Mouse (Mus musculus): ENCODE results near the gene Scube2.

Gene Scube2

GRCm38 (mm10) chr7:109865370-109866229 is at the start of gene Scube2:
TSS of gene Scube2 (minus strand) at chr7:109865679.
- no peak for DNase-seq (ENCODE audit: extremely low read depth, low read depth, low spot score)

GRCm38 (mm10) chr7:109906165-109906564 is 40.7 kb upstream of the Scube2 start:
- no peak for DNase-seq (ENCODE audit: extremely low read depth, low read depth, low spot score)

GRCm38 (mm10) chr7:109900921-109901320 is 35.4 kb upstream of the Scube2 start:
- no peak for DNase-seq (ENCODE audit: extremely low read depth, low read depth, low spot score)

- DNase-seq (ENCODE audit: extremely low read depth, low read depth, low spot score) = no peak
Measured at GRCm38 (mm10) chr7:109898911-109899310, 33.4 kb upstream of the Scube2 start.

GRCm38 (mm10) chr7:109892530-109892929 is 27.1 kb upstream of the Scube2 start:
- DNase-seq (ENCODE audit: extremely low read depth, low read depth, low spot score) = no peak

- no peak for DNase-seq (ENCODE audit: extremely low read depth, low read depth, low spot score)
Measured at GRCm38 (mm10) chr7:109891786-109892185, 26.3 kb upstream of the Scube2 start.

- no peak for DNase-seq (ENCODE audit: extremely low read depth, low read depth, low spot score)
Measured at GRCm38 (mm10) chr7:109890256-109890655, 24.8 kb upstream of the Scube2 start.

GRCm38 (mm10) chr7:109889300-109889699 is 23.8 kb upstream of the Scube2 start:
- DNase-seq (ENCODE audit: extremely low read depth, low read depth, low spot score) = no peak

- no peak for DNase-seq (ENCODE audit: extremely low read depth, low read depth, low spot score)
Measured at GRCm38 (mm10) chr7:109886249-109886648, 20.8 kb upstream of the Scube2 start.

- DNase-seq (ENCODE audit: extremely low read depth, low read depth, low spot score) = no peak
Measured at GRCm38 (mm10) chr7:109882574-109882973, 17.1 kb upstream of the Scube2 start.

GRCm38 (mm10) chr7:109881561-109882099 is 16.2 kb upstream of the Scube2 start:
- DNase-seq (ENCODE audit: extremely low read depth, low read depth, low spot score) = no peak

- DNase-seq (ENCODE audit: extremely low read depth, low read depth, low spot score) = no peak
Measured at GRCm38 (mm10) chr7:109879158-109879557, 13.7 kb upstream of the Scube2 start.

GRCm38 (mm10) chr7:109876085-109876484 is 10.6 kb upstream of the Scube2 start:
- no peak for DNase-seq (ENCODE audit: extremely low read depth, low read depth, low spot score)

- no peak for DNase-seq (ENCODE audit: extremely low read depth, low read depth, low spot score)
Measured at GRCm38 (mm10) chr7:109875598-109875997, 10.1 kb upstream of the Scube2 start.

GRCm38 (mm10) chr7:109875033-109875432 is 9.6 kb upstream of the Scube2 start:
- DNase-seq (ENCODE audit: extremely low read depth, low read depth, low spot score) = no peak

GRCm38 (mm10) chr7:109873170-109873569 is 7.7 kb upstream of the Scube2 start:
- DNase-seq (ENCODE audit: extremely low read depth, low read depth, low spot score) = no peak

- no peak for DNase-seq (ENCODE audit: extremely low read depth, low read depth, low spot score)
Measured at GRCm38 (mm10) chr7:109871232-109871631, 5.8 kb upstream of the Scube2 start.

- no peak for DNase-seq (ENCODE audit: extremely low read depth, low read depth, low spot score)
Measured at GRCm38 (mm10) chr7:109868498-109868897, 3.0 kb upstream of the Scube2 start.

- no peak for DNase-seq (ENCODE audit: extremely low read depth, low read depth, low spot score)
Measured at GRCm38 (mm10) chr7:109866643-109867042, 1.2 kb upstream of the Scube2 start.

- DNase-seq (ENCODE audit: extremely low read depth, low read depth, low spot score) = no peak
Measured at GRCm38 (mm10) chr7:109863561-109863960, 1.9 kb downstream of the Scube2 start.

GRCm38 (mm10) chr7:109860162-109860561 is 5.3 kb downstream of the Scube2 start:
- DNase-seq (ENCODE audit: extremely low read depth, low read depth, low spot score) = no peak

GRCm38 (mm10) chr7:109859354-109859753 is 6.1 kb downstream of the Scube2 start:
- no peak for DNase-seq (ENCODE audit: extremely low read depth, low read depth, low spot score)
